Mouse (Mus musculus): ENCODE results near the gene Plxnc1. TPM values are rescaled to one million over a fixed set of nuclear protein-coding genes. Genes with fewer than 3 reads are reported as not detected.

The Plxnc1 gene
- total RNA-seq, 2 experiments from 2014 or later: 40.8 to 43.9 TPM

DNA sequence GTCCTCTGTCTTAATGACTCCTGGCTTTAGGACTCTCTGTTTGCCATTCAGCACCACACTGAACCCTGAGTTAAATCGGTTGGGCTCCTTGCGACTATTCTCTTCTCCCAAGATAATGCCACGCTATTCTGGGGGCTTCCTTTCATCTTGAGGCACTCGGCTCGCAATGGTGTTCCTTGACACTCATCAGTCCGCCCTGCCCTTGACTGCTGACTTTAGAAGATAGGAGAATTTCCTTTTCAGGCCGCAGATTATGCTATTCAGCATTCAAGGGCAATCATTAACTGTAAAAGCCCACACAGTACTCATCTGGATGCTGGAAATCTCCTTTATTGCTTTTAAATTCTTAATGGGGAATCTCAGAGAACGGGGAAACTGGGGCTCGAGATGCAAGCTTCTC is 108.8 kb downstream of the Plxnc1 start:
- no peak for DNase-seq (ENCODE audit: low spot score in 2 of 2)
- intact Hi-C loops (cut with DNase I): no loop called here

DNA sequence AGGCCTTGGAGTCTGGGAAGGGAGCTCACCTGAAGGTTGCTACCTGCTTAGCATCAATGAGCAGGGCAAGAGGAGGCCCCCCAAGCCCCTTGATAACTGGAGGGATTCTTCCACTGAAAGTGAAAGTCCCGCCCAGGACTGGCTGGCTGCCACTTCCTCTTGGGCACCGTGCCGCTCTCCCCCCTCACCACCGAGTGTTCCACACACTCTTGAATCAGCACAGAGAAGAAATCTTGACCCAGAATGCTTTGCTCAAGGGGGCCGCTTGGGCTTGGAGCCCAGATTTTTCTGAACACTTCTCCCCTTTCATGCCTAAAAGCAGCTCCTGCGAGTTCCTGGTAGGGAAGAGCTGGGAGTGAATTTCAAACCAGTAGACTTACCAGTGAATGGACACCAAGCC is 115.2 kb downstream of the Plxnc1 start:
- intact Hi-C loops (cut with DNase I): loop anchor here (2.0 to 5.0 kb wide), 3 partner anchors 78 to 142 kb away; partner anchors contain the start of gene Cep83
- DNase-seq (ENCODE audit: low spot score in 2 of 2): peak; percentile 84 to 96

DNA sequence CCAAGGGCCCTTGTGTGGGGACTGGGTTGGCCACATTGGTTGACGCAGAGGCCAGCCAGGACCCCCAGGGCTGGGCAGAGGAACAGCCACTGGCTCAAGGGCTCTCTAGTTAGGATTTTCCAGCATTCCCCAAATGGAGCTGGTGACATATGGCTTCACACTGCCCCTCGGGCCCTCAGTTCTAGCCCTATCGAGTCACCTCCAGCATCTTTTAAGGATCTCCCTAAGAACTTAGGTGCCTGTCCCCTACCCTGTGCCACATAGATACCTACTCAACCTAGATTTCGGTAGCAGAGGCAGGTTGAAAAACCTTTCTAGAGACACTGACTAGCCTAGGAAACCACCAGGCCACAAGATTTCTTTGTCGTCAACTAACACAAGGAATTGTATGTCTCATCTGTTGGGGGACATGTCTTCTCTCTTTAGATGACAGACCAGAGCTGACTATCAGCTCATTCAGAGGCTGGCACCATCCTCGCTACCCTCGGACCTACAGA is 115.9 kb downstream of the Plxnc1 start:
- intact Hi-C loops (cut with DNase I): loop anchor here (2.0 to 5.0 kb wide), 3 partner anchors 79 to 141 kb away; partner anchors contain the start of gene Cep83

DNA sequence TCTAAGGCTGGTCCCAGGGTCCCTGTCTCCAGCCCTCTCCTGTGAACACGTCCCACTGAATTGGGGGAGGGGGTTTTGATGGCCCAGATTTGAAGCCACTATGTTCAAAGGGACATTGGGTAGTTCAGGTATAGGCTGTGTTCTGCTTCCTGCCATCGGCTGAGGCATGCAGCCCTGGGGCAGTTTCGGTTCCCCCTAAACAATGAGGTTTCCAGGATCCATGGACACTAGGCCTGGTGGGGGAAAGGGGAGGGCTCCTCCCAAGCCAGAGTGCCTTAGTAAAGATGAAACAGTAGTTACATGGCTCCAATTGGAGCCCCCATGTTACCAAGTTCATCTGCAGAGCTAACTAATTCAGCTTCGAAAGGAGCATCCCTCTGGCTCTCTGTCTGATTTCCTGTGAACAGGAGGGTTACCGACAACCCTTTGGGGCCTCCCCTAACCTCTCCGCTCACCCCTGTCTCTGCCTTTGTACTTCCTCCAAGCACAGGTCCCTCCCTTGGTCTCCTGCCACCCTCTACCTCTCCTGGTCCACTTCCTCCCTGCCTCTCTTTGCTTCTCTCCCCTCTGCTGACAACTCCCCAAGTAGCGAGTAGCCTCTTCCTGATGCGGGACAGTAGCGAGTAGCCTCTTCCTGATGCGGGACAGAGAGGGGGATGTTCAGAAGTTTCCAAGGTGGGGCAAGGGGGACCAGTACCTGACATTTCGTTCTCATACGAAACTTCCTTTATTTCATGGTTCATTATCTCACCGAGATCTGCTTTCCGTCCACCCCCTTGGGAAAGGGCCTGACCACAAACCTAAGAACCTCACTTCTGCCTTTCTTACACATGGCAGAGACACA is 116.5 kb downstream of the Plxnc1 start:
- no peak for DNase-seq (ENCODE audit: low spot score in 2 of 2)
- intact Hi-C loops (cut with DNase I): loop anchor here (2.0 to 5.0 kb wide), 3 partner anchors 79 to 141 kb away; partner anchors contain the start of gene Cep83

More for the DNA sequence above, 115.9 kb downstream of the Plxnc1 start:
- DNase-seq (ENCODE audit: low spot score in 2 of 2): no peak

DNA sequence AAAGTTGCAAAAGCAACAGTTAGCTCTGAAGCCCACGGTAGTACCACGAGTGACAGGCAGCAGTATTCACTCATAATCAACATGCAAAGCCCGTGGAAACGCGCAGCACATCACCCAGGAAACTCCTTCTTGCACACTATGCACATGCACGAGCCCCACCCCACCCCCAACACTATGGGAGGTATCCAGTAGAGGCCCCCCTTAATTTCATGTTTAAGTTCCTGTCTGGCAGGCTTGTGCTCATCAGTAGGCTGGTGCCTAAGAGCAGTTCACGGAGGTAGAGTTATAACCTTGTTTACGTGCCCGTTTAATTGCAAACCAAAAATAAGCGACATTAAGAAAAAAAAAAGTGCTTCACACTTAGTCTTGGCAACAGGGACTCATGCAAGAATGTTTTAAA is 117.3 kb downstream of the Plxnc1 start:
- DNase-seq (ENCODE audit: low spot score in 2 of 2): no peak
- intact Hi-C loops (cut with DNase I): loop anchor here (5.0 kb wide), 2 partner anchors 80 to 140 kb away; partner anchors contain the start of gene Cep83

DNA sequence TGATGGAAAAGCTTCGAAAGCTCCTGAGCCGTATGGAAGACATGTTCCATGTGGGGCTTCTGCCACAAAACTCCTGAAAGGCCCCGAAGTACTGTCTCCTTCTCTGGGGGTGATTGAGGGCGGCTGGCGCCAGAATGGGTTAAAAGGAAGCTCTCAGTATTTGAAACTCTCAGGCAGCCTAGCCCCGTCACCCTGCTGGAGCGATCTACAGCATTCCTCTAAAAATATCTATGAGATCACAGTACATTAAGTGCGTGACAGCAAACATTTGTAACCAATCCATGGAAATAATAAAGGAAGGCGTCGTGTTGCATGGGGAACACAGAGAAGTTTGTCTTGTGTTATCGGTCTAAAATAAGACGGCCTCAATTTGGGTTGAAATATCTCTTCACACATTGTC is 118.2 kb downstream of the Plxnc1 start:
- DNase-seq (ENCODE audit: low spot score in 2 of 2): no peak
- intact Hi-C loops (cut with DNase I): loop anchor here (5.0 kb wide), 2 partner anchors 81 to 139 kb away; partner anchors contain the start of gene Cep83

DNA sequence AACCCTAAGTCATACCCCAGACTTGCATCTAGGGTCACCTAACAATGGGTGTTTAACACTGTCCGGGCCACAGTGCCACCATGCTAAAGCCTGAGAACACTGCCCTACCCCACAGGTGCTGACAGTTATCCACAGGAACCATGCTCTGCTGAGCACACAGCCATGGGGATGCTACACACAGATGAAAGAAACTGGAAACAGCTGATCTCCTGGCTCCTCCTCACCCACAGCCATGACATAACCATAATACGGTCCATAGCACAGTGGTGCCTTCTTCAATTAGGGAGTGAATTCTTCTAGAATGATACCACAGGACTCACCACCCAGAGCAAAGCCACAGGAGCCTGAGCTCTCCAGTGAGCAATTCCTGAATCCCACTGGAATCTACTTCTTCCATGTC is 118.7 kb downstream of the Plxnc1 start:
- intact Hi-C loops (cut with DNase I): loop anchor here (5.0 kb wide), 2 partner anchors 81 to 139 kb away; partner anchors contain the start of gene Cep83
- DNase-seq (ENCODE audit: low spot score in 2 of 2): no peak

DNA sequence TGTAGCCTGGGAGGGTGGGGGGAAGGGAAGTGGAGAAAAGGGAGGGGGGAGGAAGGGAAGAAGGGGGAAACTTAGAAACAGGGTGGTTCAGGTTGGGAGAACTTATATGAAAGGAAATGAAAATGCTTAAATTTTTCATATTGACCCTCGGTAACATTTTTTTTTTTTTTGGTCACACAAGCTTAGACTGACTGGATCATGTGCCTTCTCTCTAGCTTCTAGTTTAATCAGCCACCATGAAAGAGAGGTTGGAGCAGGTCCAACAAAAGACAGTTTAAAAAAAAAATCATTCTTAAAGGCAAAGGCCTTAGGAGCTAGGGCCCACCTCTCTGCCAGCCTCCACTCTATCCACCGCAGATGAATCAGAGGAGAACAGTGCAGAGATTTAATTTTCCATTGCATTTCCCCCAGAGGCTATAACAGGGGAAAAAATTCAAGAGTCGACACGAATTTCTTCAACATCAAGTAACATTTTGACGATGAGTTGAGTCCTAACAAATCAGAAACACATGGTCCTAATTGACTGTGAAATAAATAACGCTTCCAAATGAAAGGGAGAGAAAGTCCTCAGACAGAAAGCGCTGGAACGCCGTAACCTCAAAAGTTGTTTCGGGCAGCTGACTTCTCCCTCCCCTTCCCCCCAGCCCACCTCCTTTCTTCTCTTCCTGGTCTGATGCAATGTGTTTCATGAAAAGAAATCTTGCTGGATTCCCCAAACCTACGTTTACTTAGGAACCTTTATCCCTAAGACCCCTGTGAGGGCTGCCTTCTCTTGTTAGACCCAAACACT is 120.5 kb downstream of the Plxnc1 start:
- intact Hi-C loops (cut with DNase I): no loop called here
- DNase-seq (ENCODE audit: low spot score in 2 of 2): no peak

DNA sequence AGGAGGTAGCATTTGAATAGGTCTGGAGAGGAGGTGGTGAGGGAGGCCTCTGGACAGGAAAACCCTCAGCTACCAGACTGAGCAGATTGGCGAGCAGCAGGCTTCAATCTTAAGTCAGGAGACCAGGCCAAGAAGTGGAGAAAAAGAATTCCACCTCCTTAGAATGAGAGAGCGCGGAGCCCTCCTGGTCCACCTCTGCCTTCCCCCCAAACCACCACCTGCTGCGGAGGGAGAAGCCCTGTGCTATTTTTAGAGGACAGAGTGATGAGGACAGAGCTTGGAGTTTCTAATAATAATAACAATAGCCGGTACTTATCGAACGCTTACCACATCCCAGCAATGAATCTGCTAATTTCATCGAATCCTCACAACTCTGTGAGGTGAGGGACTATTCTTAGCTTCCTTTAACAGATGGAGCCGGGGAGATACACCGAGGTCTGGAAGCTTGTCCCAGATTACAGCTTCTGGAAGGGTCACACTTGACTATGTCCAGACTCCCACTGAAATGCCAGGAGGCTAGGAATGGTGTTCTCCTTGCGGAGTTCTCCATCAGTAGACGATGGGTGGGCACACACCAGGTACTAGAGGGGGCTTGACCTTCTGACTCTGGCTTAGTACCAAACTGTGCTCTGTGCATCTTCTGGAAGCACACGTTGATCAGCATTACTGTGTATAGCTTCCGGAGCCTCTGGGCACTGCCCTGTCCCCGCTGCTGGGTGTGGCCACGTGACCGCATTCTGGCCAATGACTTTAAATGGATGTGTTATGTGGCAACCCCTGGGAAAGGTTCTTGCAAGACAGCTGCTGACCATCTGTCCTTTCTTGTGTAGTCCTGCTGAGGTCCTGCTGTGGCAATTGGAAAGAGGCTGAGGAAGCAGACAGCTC is 125.6 kb downstream of the Plxnc1 start:
- peak in 1 of 2 experiments; percentile 59 for DNase-seq (ENCODE audit: low spot score in 2 of 2)
- intact Hi-C loops (cut with DNase I): no loop called here

DNA sequence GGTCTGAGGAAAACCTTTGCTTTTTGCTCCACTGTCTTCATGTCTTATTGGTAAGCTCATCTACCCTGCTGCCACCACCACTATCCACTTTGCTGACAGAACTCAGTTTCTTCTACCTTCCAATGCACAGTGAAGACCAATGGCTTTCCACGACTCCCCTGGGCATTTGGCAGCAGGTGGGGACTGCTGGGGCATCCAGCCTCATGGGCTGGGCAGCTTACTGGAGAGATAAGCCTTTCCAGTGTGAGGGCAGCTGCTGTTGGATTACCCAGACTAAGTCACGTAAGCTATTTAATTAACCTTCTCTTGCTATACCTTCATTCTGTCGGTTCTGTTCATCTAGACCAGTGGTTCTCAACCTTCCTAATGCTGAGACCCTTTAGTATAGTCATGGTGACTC is 126.5 kb downstream of the Plxnc1 start:
- intact Hi-C loops (cut with DNase I): no loop called here
- no peak for DNase-seq (ENCODE audit: low spot score in 2 of 2)

DNA sequence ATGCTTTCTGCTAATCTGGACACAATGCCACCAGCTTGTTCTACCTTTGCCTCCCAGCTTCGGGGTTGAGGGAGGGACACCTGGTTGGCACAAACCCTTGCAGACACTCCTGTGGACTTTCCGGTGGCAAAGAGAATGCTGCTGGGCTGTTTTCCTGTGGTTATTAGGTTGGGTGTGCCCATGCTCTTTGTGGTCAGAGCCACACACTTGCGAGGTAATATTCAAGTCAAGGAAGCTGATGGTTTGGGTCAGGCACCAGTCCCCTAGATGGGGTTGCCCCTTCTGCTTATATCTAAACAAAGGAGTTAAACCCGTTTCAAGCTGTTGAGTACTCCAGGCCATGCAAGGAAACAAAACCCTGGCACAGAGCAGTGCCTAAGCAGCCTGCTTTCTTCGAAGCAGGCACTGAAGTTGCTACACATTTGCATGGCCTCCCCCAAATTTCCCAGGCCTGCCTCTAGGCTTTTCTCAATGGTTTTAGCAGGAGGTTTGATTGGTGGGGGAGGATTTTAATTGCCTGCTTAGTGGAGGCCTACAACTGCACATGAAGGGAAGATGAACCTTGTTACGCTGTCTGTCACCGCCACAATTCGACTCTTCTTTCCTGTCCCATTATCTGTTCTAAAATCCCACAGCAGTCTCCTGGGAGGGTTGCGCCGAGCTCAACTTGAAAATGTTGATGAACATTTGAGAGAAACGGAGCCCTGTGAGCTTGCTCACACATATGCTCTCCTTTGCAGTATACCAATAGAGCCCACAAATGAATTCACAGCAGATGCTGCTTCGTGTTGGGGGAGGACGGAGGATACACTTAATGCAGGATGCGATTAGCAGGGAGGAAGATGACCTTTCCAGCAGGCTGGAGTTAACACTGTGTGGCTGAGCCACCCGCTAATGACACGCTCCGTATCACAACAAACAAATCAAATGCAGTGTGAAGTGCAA is 132.5 kb downstream of the Plxnc1 start:
- DNase-seq (ENCODE audit: low spot score in 2 of 2): no peak
- intact Hi-C loops (cut with DNase I): no loop called here

DNA sequence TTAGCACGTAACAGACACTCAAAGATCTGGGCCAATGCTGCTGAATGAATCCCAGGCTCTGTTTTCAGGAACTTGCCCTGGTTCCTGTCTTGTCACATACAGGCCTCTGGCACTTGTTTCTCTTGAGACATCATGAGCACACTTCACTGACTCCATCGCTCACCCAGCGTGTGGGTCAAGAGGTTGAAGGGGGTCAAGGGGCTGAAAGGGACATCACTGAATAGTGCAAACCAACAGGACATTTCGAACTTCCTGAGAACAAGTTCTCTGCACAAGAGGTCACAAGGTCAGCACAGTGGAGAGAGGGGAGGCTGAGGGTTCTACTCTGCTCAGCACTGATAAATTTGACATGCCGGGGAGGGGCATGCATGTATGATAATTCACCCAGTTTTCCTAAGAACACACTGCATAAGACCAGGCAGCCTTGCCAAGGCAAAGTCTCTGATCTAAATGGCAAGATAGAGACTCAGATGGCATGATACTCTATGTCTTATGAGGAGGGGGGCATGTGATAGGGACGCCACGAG is 134.6 kb downstream of the Plxnc1 start:
- intact Hi-C loops (cut with DNase I): no loop called here

DNA sequence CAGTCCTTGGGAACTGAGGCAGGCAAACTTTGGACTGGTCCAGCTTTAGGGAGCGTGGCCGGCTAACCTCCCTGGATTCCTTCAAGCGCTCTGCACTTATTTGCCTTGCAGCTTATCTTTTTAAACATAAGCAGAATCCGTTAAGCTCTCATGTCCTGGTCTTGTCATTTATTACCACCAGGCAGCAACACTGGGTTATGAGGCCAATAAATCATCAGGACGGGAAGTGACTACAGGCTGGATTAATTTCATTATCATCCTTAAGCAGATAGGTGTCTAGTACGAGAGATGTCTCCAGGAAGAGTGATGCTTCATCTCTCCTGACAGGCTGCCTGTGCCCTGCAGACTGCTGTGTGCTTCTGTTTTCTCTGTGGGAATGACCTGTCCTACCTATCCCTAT is 136.4 kb downstream of the Plxnc1 start:
- DNase-seq (ENCODE audit: low spot score in 2 of 2): no peak
- intact Hi-C loops (cut with DNase I): no loop called here

More for the DNA sequence above, 134.6 kb downstream of the Plxnc1 start:
- DNase-seq (ENCODE audit: low spot score in 2 of 2): no peak

DNA sequence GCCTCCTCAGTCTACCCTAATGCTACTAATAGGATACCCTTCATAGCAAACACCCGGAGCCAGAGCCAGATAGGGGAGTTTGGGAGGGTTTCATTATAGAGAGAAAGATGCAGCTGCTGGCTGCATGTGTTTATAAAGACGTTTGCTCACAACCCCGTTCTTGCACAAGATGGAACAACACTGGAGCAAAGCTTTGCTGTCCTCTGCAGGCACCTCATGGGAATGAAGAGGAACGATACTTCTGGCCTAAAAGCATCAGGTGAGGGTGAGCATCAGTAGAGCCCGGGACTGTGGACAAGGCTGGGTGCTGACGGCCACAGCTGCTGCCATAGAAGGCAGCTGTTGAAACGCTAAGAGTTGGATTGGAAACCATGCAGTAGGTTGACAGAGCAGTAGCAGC is 137.3 kb downstream of the Plxnc1 start:
- intact Hi-C loops (cut with DNase I): no loop called here
- DNase-seq (ENCODE audit: low spot score in 2 of 2): no peak

DNA sequence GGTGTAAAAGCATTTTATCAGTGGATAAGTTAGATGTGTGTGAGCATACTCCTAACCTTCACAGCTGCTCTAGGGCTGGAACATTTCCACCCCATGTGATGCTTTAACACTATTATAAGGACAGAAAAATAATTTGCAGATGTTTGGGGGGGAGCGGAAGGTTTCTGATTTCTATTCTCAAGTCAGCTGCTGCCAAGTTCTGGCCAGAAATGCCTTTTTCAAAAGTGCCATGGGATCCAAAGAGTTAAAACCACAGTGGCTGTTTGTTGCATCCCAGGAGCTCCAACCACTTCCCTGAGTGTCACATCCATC is 139.8 kb downstream of the Plxnc1 start:
- intact Hi-C loops (cut with DNase I): no loop called here
- DNase-seq (ENCODE audit: low spot score in 2 of 2): no peak

DNA sequence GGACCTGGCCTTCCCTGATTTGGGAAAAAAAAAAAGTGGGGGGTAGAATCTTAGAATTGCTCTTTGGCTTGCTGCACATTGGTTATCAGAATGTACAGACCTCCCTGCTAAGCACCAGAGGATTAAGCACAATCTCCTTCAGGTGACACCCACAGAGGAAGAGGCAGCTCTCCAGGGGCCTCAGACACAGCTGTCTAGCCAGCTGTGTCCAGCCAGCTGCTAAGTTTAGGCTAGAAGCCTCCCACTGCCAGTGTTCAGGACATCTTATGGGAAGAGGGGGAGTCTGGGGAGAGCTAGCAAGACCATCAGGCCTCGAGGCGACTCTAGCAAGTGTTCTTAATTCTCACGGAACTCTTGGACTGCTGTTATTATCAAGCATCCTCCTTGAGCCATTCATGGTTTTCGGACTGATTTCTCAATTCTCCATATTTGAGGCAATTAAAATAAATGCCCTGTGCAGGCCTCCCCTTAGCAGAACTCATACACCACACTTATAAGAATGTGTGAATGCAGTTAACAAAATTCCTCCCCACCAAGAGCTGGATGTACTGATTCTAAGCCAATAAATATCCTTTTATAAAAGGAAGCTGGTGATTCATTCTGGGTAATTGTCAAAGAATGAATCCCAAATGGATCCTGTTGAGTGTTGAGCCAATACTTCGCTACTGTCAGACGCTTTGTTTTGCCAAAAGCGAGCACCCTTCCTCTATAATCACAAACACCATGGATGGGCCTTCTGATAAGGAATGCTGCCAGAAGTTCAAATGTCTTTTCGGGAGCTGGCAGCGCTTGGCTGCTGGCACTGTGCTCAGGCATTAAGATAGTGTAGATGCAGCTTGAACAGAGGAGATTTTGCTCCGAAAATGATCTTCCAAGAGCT is 140.4 kb downstream of the Plxnc1 start:
- peak; percentile 43 to 49 for DNase-seq (ENCODE audit: low spot score in 2 of 2)
- intact Hi-C loops (cut with DNase I): no loop called here

DNA sequence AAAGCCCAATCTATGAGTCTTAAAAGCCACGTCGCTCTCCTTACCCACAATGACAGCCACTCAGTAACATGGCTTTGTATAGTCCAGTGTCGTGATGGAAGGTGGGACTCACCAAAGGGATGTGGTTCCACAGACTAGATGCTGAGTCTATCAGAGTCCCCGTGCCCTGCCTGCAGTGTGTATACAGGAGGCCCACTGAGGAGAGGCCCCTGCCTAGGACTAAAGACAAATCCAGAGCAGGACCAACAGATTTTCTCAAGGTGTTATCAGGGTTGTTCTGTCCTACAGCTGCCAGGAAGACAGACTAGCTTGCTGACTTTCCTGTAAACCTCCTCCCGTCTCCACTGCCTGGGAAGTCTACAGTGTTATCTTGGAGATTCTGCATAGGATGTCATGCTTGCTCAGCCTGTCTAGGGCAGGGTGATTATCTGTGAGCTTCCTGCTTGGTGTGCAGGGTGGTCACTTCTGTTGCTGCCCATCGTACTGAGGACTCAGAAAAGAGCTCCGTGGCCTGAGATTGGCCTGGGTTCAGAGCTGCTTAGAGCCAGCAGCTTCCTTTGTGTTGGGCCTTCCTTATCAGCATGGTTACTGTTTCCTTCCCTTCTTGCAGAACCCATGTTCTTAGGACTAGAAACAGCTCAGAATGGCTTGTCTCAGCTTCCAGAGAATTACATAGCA is 143.8 kb downstream of the Plxnc1 start:
- DNase-seq (ENCODE audit: low spot score in 2 of 2): no peak
- intact Hi-C loops (cut with DNase I): no loop called here
